ENCODE assay signal across 8 mouse cellular contexts in the genomic region with DNA sequence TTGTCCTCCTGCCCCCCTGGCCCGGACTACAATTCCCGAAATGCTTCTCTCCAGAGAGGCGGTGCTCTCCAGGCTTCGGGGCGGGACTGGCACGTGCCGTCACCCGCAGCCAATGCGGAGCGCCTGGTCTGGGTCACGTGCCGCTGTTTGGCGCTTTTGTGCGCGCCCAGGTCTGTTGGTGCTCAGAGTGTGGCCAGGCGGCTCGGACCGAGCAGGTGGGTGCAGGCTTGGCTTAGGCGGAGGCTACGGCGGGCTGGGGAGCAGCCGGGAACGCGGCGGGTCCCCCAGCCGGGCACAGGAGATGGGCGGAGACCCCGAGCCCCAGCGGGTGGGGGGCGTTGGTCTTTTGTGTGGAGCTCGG. TPM values are rescaled to one million over a fixed set of nuclear protein-coding genes. Genes with fewer than 3 reads are reported as not detected.
DNase-seq lines count a peak whose midpoint lies in the region; ATAC-seq lines count a peak whose summit lies in the region.

A gene (plus strand): TSS at position 106 of the 361 bp plus-strand sequence.

- H3K9ac ChIP-seq in hindbrain, embryonic 16.5 days (ENCODE audit: low read depth, low read length): peak within 1 kb of the TSS; percentile 97

- H3K4me2 ChIP-seq in hindbrain, embryonic 16.5 days (ENCODE audit: low read length): peak within 1 kb of the TSS; percentile 74

- H3K36me3 ChIP-seq in hindbrain, embryonic 16.5 days (ENCODE audit: control insufficient read depth, insufficient read depth, low read length): peaks cover 17% of the 10 kb centered on the region
- H3K36me3 ChIP-seq in macrophage (ENCODE audit: inconsistent target): no peaks in the 10 kb centered on the region

- H3K4me3 ChIP-seq in hindbrain, embryonic 16.5 days (ENCODE audit: low read length): peak within 1 kb of the TSS; percentile 96
- peak within 1 kb of the TSS; percentile 49 for H3K4me3 ChIP-seq in macrophage (ENCODE audit: inconsistent target)

- H3K27ac ChIP-seq in hindbrain, embryonic 16.5 days (ENCODE audit: low read depth, low read length): peak within 1 kb of the TSS; percentile 99
- peak within 1 kb of the TSS; percentile 63 for H3K27ac ChIP-seq in macrophage

- DNase-seq in R1 (ENCODE audit: low read depth, low spot score): peak; percentile 99
- peak; percentile 95 to 97 for DNase-seq in cerebellum, postnatal 25 days
- DNase-seq in frontal cortex, postnatal 36 days (ENCODE audit: low spot score in 2 of 2): peak; percentile 92 to 95
- DNase-seq in left cerebral cortex, adult 18-20 months (ENCODE audit: low spot score in 2 of 2): peak; percentile 94 to 96
- DNase-seq in right cerebral cortex, adult 18-20 months: peak; percentile 97
- DNase-seq in urinary bladder, postnatal 10 days (ENCODE audit: low spot score): peak; percentile 76

- WGBS in hindbrain, embryonic 16.5 days: under 1% methylated on average over 31 of the region's 31 CpGs
- 0% methylated on average over 25 of the region's 31 CpGs for WGBS in macrophage (ENCODE audit: missing documents)

- peaks cover 42% of the 10 kb centered on the region for H3K4me1 ChIP-seq in hindbrain, embryonic 16.5 days (ENCODE audit: control insufficient read depth, insufficient read depth, low read depth, low read length)

- H3K9me3 ChIP-seq in hindbrain, embryonic 16.5 days (ENCODE audit: control insufficient read depth, low read length): no peaks in the 10 kb centered on the region

- peaks cover 23% of the 10 kb centered on the region for H3K79me2 ChIP-seq in macrophage (ENCODE audit: inconsistent target)

- ATAC-seq in hindbrain, embryonic 16.5 days: peak; percentile 96

- no peaks in the 10 kb centered on the region for H3K27me3 ChIP-seq in hindbrain, embryonic 16.5 days (replicated peaks; ENCODE audit: control insufficient read depth, insufficient read depth, low read length)

RNA-seq across cellular contexts. Expression of the gene that starts here (rescaled TPM):
- polyA plus RNA-seq in hindbrain, embryonic 16.5 days (2015; fragmentation: Nextera tagmentation; extraction: Ambion mirVana): 5,655 and 5,657 TPM in 2 replicates
- 1,000 to 10,000 TPM; 1,034 to 1,073 TPM for total RNA-seq in left cerebral cortex, adult 18-20 months (2021)
- 10 to 100 TPM in 3 of 26 experiments, 1 to 10 TPM in 20, under 1 TPM in 1, not detected in 2; 0.77 to 22.3 (median 3.2) TPM for total RNA-seq in macrophage (2018; cell fraction: chromatin; rRNA removed)
- 10 to 100 TPM; 12.5 to 95.0 (median 40.8) TPM for total RNA-seq in macrophage (2018; cell fraction: cytosol; rRNA removed)
- 10 to 100 TPM in 11 of 26 experiments, 1 to 10 TPM in 15; 3.1 to 57.6 (median 8.7) TPM for total RNA-seq in macrophage (2018; cell fraction: nucleus; rRNA removed)
- 41.9 to 100 TPM (median 93.4 TPM) in 3 replicates for polyA plus RNA-seq in macrophage (2018)

Comparison
In these comparisons a context has a peak if more than half of its experiments do, and no peak if none do; other contexts are left out.
1. Peak in every context shown above with its lines: DNase-seq, ATAC-seq, H3K4me3 ChIP-seq and H3K27ac ChIP-seq.
2. RNA of the gene that starts here (polyA plus RNA-seq): 5,655 to 5,657 TPM in hindbrain, embryonic 16.5 days; 41.9 to 100 TPM in macrophage; every median in the first group is over 10 times any median in the second.